Mouse (Mus musculus): Measurements from ENCODE around the gene A1cf. TPM values are rescaled to one million over a fixed set of nuclear protein-coding genes. Genes with fewer than 3 reads are reported as not detected.

A1cf gene
- total and polyA plus RNA-seq, 3 experiments = not detected

- no peaks in the 10 kb centered on the region for H3K79me2 ChIP-seq (replicated peaks; ENCODE audit: control insufficient read depth, extremely low read depth, insufficient read depth, poor library complexity, severe bottlenecking)
- DNase-seq (ENCODE audit: extremely low read depth) = no peak
- in situ Hi-C loops (cut with MboI; ENCODE audit: low pct_ligation_motif_present, low pct_unique_long_range_greater_than_20kb, low sequenced_read_pairs) = no loop called here
- no peaks in the 10 kb centered on the region for H3K36me3 ChIP-seq (replicated peaks in 1 of 2; ENCODE audit: control insufficient read depth in 1 of 2, insufficient read depth in 1 of 2, low read length in 1 of 2)
- TF ChIP-seq USF2 (conservative IDR thresholded peaks at IDR 0.05; ENCODE audit: low read depth, low read length) (no peak), CTCF (conservative IDR thresholded peaks at IDR 0.05 in 1 of 2, IDR thresholded peaks at IDR 0.05 in 1 of 2; ENCODE audit: low read depth in 2 of 2, low read length in 2 of 2) (no peak), POLR2A (IDR thresholded peaks at IDR 0.05; ENCODE audit: low read depth, low read length) (no peak), EP300 (IDR thresholded peaks at IDR 0.05; ENCODE audit: low read length) (no peak), JUN (IDR thresholded peaks at IDR 0.05; ENCODE audit: insufficient read depth, low read depth, low read length) (no peak), JUND (conservative IDR thresholded peaks at IDR 0.05; ENCODE audit: low read depth, low read length) (no peak), RAD21 (IDR thresholded peaks at IDR 0.05; ENCODE audit: low read depth, low read length) (no peak), ZMIZ1 (IDR thresholded peaks at IDR 0.05; ENCODE audit: low read depth, low read length) (no peak), CHD2 (IDR thresholded peaks at IDR 0.05; ENCODE audit: low read length) (no peak), TCF12 (IDR thresholded peaks at IDR 0.05; ENCODE audit: low read depth, low read length) (no peak), ZC3H11A (IDR thresholded peaks at IDR 0.05; ENCODE audit: low read depth, low read length) (no peak), MAZ (IDR thresholded peaks at IDR 0.05; ENCODE audit: low read depth, low read length) (no peak), IRF4 (IDR thresholded peaks at IDR 0.05; ENCODE audit: low read depth, low read length) (no peak), MAX (IDR thresholded peaks at IDR 0.05; ENCODE audit: low read length) (no peak)
- H3K27me3 ChIP-seq (replicated peaks) = no peaks in the 10 kb centered on the region
- H3K4me2 ChIP-seq (ENCODE audit: insufficient read depth, low read depth, poor library complexity, severe bottlenecking) = no peak overlapping the region
- no peaks in the 10 kb centered on the region for H3K9me3 ChIP-seq (replicated peaks; ENCODE audit: low read length)
- dilution Hi-C loops (cut with MboI; ENCODE audit: extremely low pct_ligation_motif_present, extremely low pct_unique_long_range_greater_than_20kb, low sequenced_read_pairs) = no loop called here
- no peak overlapping the region for H3K27ac ChIP-seq (ENCODE audit: insufficient read depth, low read depth)
- no peak overlapping the region for H3K9ac ChIP-seq (ENCODE audit: insufficient read depth, low read depth)
- H3K4me3 ChIP-seq (replicated peaks in 1 of 3; ENCODE audit: low read depth in 2 of 3, low read length in 2 of 3, poor library complexity in 1 of 3) = no peak overlapping the region
- H3K4me1 ChIP-seq (ENCODE audit: control insufficient read depth in 1 of 2, insufficient read depth in 2 of 2) = peaks cover 0 to 10% of the 10 kb centered on the region in 2 experiments; a peak in 2 of 4 replicates
These were observed 82.4 kb downstream of the A1cf start for GRCm38 (mm10) chr19:31950793-31951489.

- H3K4me2 ChIP-seq (ENCODE audit: insufficient read depth, low read depth, poor library complexity, severe bottlenecking) = no peak overlapping the region
- no peak overlapping the region for H3K9ac ChIP-seq (ENCODE audit: insufficient read depth, low read depth)
- H3K27me3 ChIP-seq (replicated peaks) = no peaks in the 10 kb centered on the region
- in situ Hi-C loops (cut with MboI; ENCODE audit: low pct_ligation_motif_present, low pct_unique_long_range_greater_than_20kb, low sequenced_read_pairs) = no loop called here
- no peaks in the 10 kb centered on the region for H3K36me3 ChIP-seq (replicated peaks in 1 of 2; ENCODE audit: control insufficient read depth in 1 of 2, insufficient read depth in 1 of 2, low read length in 1 of 2)
- H3K9me3 ChIP-seq (replicated peaks; ENCODE audit: low read length) = no peaks in the 10 kb centered on the region
- no peak overlapping the region for H3K27ac ChIP-seq (ENCODE audit: insufficient read depth, low read depth)
- no peak overlapping the region for H3K4me3 ChIP-seq (replicated peaks in 1 of 3; ENCODE audit: low read depth in 2 of 3, low read length in 2 of 3, poor library complexity in 1 of 3)
- no peak for TF ChIP-seq UBTF (IDR thresholded peaks at IDR 0.05; ENCODE audit: low read depth, low read length)
- TF ChIP-seq MXI1 (IDR thresholded peaks at IDR 0.05; ENCODE audit: low read depth, low read length) = no peak
- no peak for TF ChIP-seq RCOR1 (conservative IDR thresholded peaks at IDR 0.05; ENCODE audit: low read depth, low read length)
- no peak for TF ChIP-seq USF1 (IDR thresholded peaks at IDR 0.05; ENCODE audit: low read depth, low read length)
- TF ChIP-seq ZNF384 (IDR thresholded peaks at IDR 0.05; ENCODE audit: low read depth, low read length) = no peak
- no peak for TF ChIP-seq POLR2A (IDR thresholded peaks at IDR 0.05; ENCODE audit: low read depth, low read length)
- no peak for TF ChIP-seq TBP (conservative IDR thresholded peaks at IDR 0.05; ENCODE audit: low read depth, low read length)
- no peak for TF ChIP-seq MYC (IDR thresholded peaks at IDR 0.05; ENCODE audit: low read depth, low read length)
- no peak for TF ChIP-seq JUN (IDR thresholded peaks at IDR 0.05; ENCODE audit: insufficient read depth, low read depth, low read length)
- TF ChIP-seq SMC3 (IDR thresholded peaks at IDR 0.05; ENCODE audit: low read depth, low read length) = no peak
- TF ChIP-seq CTCF (conservative IDR thresholded peaks at IDR 0.05 in 1 of 2, IDR thresholded peaks at IDR 0.05 in 1 of 2; ENCODE audit: low read depth in 2 of 2, low read length in 2 of 2) = no peak
- H3K4me1 ChIP-seq (ENCODE audit: control insufficient read depth in 1 of 2, insufficient read depth in 2 of 2) = peaks cover 0 to 8% of the 10 kb centered on the region in 2 experiments; a peak in 1 of 4 replicates
- dilution Hi-C loops (cut with MboI; ENCODE audit: extremely low pct_ligation_motif_present, extremely low pct_unique_long_range_greater_than_20kb, low sequenced_read_pairs) = no loop called here
- H3K79me2 ChIP-seq (replicated peaks; ENCODE audit: control insufficient read depth, extremely low read depth, insufficient read depth, poor library complexity, severe bottlenecking) = no peaks in the 10 kb centered on the region
- DNase-seq (ENCODE audit: extremely low read depth) = no peak
These were observed 85.2 kb downstream of the A1cf start for GRCm38 (mm10) chr19:31953799-31954198.

All from CH12.LX (cell line).